Mouse (Mus musculus) limb, embryonic 15.5 days (tissue): Measurements from ENCODE around the gene Actl6a. TPM values are rescaled to one million over a fixed set of nuclear protein-coding genes. Genes with fewer than 3 reads are reported as not detected.
"Not testable (repeated sequence)": the region's sequence is repeated elsewhere in the genome, so short reads cannot be mapped to it uniquely, and the experiment has no call there.

Source experiments
- ATAC-seq: fragments of 200-750 bp; cut with Nextera tagmentation; 2 replicates; pipeline ENCODE4 v1.8.0; 2017; ENCODE audit warnings: low read depth, moderate TSS enrichment; ENCODE audit not compliant: insufficient number of reproducible peaks, low FRiP score, low TSS enrichment
- H3K27ac ChIP-seq: fragments of 300-500 bp; sonication (generic); 2 replicates; pipeline ENCODE4 v1.5.1; 2015; ENCODE audit warnings: moderate library complexity, mild to moderate bottlenecking, inconsistent platforms
- H3K27me3 ChIP-seq: fragments of 300-500 bp; sonication (generic); 2 replicates; pipeline ENCODE4 v1.6.1; 2015; ENCODE audit warnings: inconsistent platforms
- H3K36me3 ChIP-seq: fragments of 300-500 bp; sonication (generic); 2 replicates; pipeline ENCODE4 v1.6.1; 2015; ENCODE audit warnings: inconsistent platforms
- H3K4me1 ChIP-seq: fragments of 300-500 bp; sonication (generic); 2 replicates; pipeline ENCODE4 v1.6.1; 2015; ENCODE audit warnings: inconsistent platforms
- H3K4me2 ChIP-seq: fragments of 300-500 bp; sonication (generic); 2 replicates; pipeline ENCODE4 v1.6.1; 2015; ENCODE audit warnings: mild to moderate bottlenecking, inconsistent platforms
- H3K4me3 ChIP-seq: fragments of 300-500 bp; sonication (generic); 2 replicates; pipeline ENCODE4 v1.5.1; 2015; ENCODE audit warnings: mild to moderate bottlenecking, inconsistent platforms
- H3K9ac ChIP-seq: fragments of 300-500 bp; sonication (generic); 2 replicates; pipeline ENCODE4 v1.6.1; 2015; ENCODE audit warnings: inconsistent platforms
- H3K9me3 ChIP-seq: fragments of 300-500 bp; sonication (generic); 2 replicates; pipeline ENCODE4 v1.6.1; 2016; ENCODE audit warnings: inconsistent platforms
- WGBS: fragments of 180-500 bp; shearing (Covaris S2); methylation state at CpG from one replicate; pipeline ENCODE4 v1.1.7; 2015; 5-methylcytosine and 5-hydroxymethylcytosine counted together
- polyA plus RNA-seq: library from polyadenylated mRNA; unstranded; fragments of >200 nt; fragmentation: Nextera tagmentation; extraction: Ambion mirVana; gene quantifications from 2 replicates; pipeline ENCODE4 v1.2.1, GENCODE M21; 2015

Gene Actl6a
- polyA plus RNA-seq, result 113 and 117 TPM in 2 replicates

GRCm38 (mm10) chr3:32705647-32706348, at the start of gene Actl6a:
Actl6a (plus strand) TSS chr3:32706298.
- not testable (repeated sequence) for H3K9ac ChIP-seq, ATAC-seq, H3K9me3 ChIP-seq, H3K4me1 ChIP-seq, H3K27ac ChIP-seq, H3K4me3 ChIP-seq, H3K4me2 ChIP-seq, H3K27me3 ChIP-seq, H3K36me3 ChIP-seq
- 82% methylated on average over 9 of the region's 9 CpGs for WGBS

- Histone ChIP-seq H3K36me3 (no peaks in the 10 kb centered on the region), H3K4me2 (no peak overlapping the region), H3K4me1 (no peaks in the 10 kb centered on the region), H3K4me3 (no peak overlapping the region), H3K9me3 (no peaks in the 10 kb centered on the region), H3K27me3 (no peaks in the 10 kb centered on the region), H3K27ac (no peak overlapping the region), H3K9ac (no peak overlapping the region)
- 75% methylated on average over 10 of the region's 10 CpGs for WGBS
- ATAC-seq, result no peak
Observed at GRCm38 (mm10) chr3:32656398-32656994, 49.6 kb upstream of the Actl6a start.

GRCm38 (mm10) chr3:32658401-32658800, 47.7 kb upstream of the Actl6a start:
- no peak overlapping the region for H3K27ac ChIP-seq
- no peak overlapping the region for H3K9ac ChIP-seq
- no peaks in the 10 kb centered on the region for H3K27me3 ChIP-seq
- H3K4me3 ChIP-seq, result no peak overlapping the region
- WGBS, result 73% methylated on average over 7 of the region's 7 CpGs
- H3K4me2 ChIP-seq, result no peak overlapping the region
- no peaks in the 10 kb centered on the region for H3K36me3 ChIP-seq
- no peaks in the 10 kb centered on the region for H3K4me1 ChIP-seq
- no peak for ATAC-seq
- H3K9me3 ChIP-seq, result no peaks in the 10 kb centered on the region

- ATAC-seq, result no peak
- no peak overlapping the region for H3K4me2 ChIP-seq
- H3K9ac ChIP-seq, result no peak overlapping the region
- no peaks in the 10 kb centered on the region for H3K36me3 ChIP-seq
- H3K4me3 ChIP-seq, result no peak overlapping the region
- H3K27ac ChIP-seq, result no peak overlapping the region
- H3K27me3 ChIP-seq, result no peaks in the 10 kb centered on the region
- no peaks in the 10 kb centered on the region for H3K9me3 ChIP-seq
- WGBS, result 72% methylated on average over 16 of the region's 16 CpGs
- H3K4me1 ChIP-seq, result no peaks in the 10 kb centered on the region
Observed at GRCm38 (mm10) chr3:32658821-32659220, 47.3 kb upstream of the Actl6a start.

- WGBS, result 84% methylated on average over 2 of the region's 2 CpGs
- no peak for ATAC-seq
- no peak overlapping the region for H3K27ac ChIP-seq
Observed at GRCm38 (mm10) chr3:32659506-32659905, 46.6 kb upstream of the Actl6a start.

GRCm38 (mm10) chr3:32660276-32660675, 45.8 kb upstream of the Actl6a start:
- H3K4me3 ChIP-seq, result no peak overlapping the region
- no peak overlapping the region for H3K4me2 ChIP-seq
- no peaks in the 10 kb centered on the region for H3K4me1 ChIP-seq
- no peaks in the 10 kb centered on the region for H3K36me3 ChIP-seq
- no peak overlapping the region for H3K27ac ChIP-seq
- WGBS, result 61% methylated on average over 8 of the region's 8 CpGs
- peak; percentile 10; the same call in 1 of the 2 replicates for ATAC-seq
- no peak overlapping the region for H3K9ac ChIP-seq
- H3K9me3 ChIP-seq, result no peaks in the 10 kb centered on the region
- H3K27me3 ChIP-seq, result no peaks in the 10 kb centered on the region

More at GRCm38 (mm10) chr3:32659506-32659905, 46.6 kb upstream of the Actl6a start:
- Histone ChIP-seq H3K36me3 (no peaks in the 10 kb centered on the region), H3K4me3 (no peak overlapping the region), H3K9ac (no peak overlapping the region), H3K9me3 (no peaks in the 10 kb centered on the region), H3K4me1 (no peaks in the 10 kb centered on the region), H3K27me3 (no peaks in the 10 kb centered on the region), H3K4me2 (no peak overlapping the region)

- Histone ChIP-seq H3K27me3 (no peaks in the 10 kb centered on the region), H3K4me1 (no peaks in the 10 kb centered on the region), H3K36me3 (no peaks in the 10 kb centered on the region), H3K4me2 (no peak overlapping the region), H3K4me3 (no peak overlapping the region), H3K9me3 (no peaks in the 10 kb centered on the region), H3K9ac (no peak overlapping the region), H3K27ac (no peak overlapping the region)
- no peak for ATAC-seq
- WGBS, result 55% methylated on average over 8 of the region's 8 CpGs
Observed at GRCm38 (mm10) chr3:32660831-32661555, 45.1 kb upstream of the Actl6a start.

GRCm38 (mm10) chr3:32661556-32661930, 44.6 kb upstream of the Actl6a start:
- Histone ChIP-seq H3K9ac (no peak overlapping the region), H3K4me2 (no peak overlapping the region)
- WGBS, result 74% methylated on average over 3 of the region's 3 CpGs

GRCm38 (mm10) chr3:32668256-32668959, 37.7 kb upstream of the Actl6a start:
- WGBS, result 67% methylated on average over 9 of the region's 9 CpGs
- H3K4me1 ChIP-seq, result peaks cover 8% of the 10 kb centered on the region; the same call in 1 of the 2 replicates
- H3K27me3 ChIP-seq, result no peaks in the 10 kb centered on the region
- no peak overlapping the region for H3K9ac ChIP-seq
- no peak for ATAC-seq
- no peak overlapping the region for H3K4me3 ChIP-seq
- no peaks in the 10 kb centered on the region for H3K36me3 ChIP-seq
- H3K27ac ChIP-seq, result peak overlapping the region; percentile 54
- H3K4me2 ChIP-seq, result no peak overlapping the region
- H3K9me3 ChIP-seq, result no peaks in the 10 kb centered on the region

More at GRCm38 (mm10) chr3:32661556-32661930, 44.6 kb upstream of the Actl6a start:
- Histone ChIP-seq H3K27ac (no peak overlapping the region), H3K36me3 (no peaks in the 10 kb centered on the region), H3K4me3 (no peak overlapping the region), H3K27me3 (no peaks in the 10 kb centered on the region), H3K9me3 (no peaks in the 10 kb centered on the region), H3K4me1 (no peaks in the 10 kb centered on the region)
- ATAC-seq, result no peak

- ATAC-seq, result no peak
- Histone ChIP-seq H3K27ac (peak overlapping the region; percentile 54), H3K4me3 (no peak overlapping the region), H3K36me3 (no peaks in the 10 kb centered on the region), H3K9ac (no peak overlapping the region), H3K4me2 (0 out of 2 replicates have a peak overlapping the region, but pooled peaks have one; percentile 12), H3K27me3 (no peaks in the 10 kb centered on the region), H3K4me1 (peaks cover 8% of the 10 kb centered on the region; the same call in 1 of the 2 replicates), H3K9me3 (no peaks in the 10 kb centered on the region)
- WGBS, result 52% methylated on average over 6 of the region's 6 CpGs
Observed at GRCm38 (mm10) chr3:32669211-32669610, 36.9 kb upstream of the Actl6a start.

- no peaks in the 10 kb centered on the region for H3K9me3 ChIP-seq
- WGBS, result 93% methylated on average over 4 of the region's 4 CpGs
- no peak overlapping the region for H3K27ac ChIP-seq
- H3K4me3 ChIP-seq, result no peak overlapping the region
- H3K27me3 ChIP-seq, result no peaks in the 10 kb centered on the region
- H3K36me3 ChIP-seq, result no peaks in the 10 kb centered on the region
- ATAC-seq, result no peak
- peaks cover 8% of the 10 kb centered on the region; the same call in 1 of the 2 replicates for H3K4me1 ChIP-seq
- H3K4me2 ChIP-seq, result no peak overlapping the region
- H3K9ac ChIP-seq, result no peak overlapping the region
Observed at GRCm38 (mm10) chr3:32670196-32670595, 35.9 kb upstream of the Actl6a start.
